Mouse (Mus musculus): ENCODE measurements at regions not wholly inside any gene's neighbourhood (a gene's known extent, or its start where the extent isn't known, plus 50 kb on each side); places are given as distances from the start of the nearest gene placed in this dataset.
A peak's percentile ranks its signal among the peaks of the same experiment; 100 is the strongest.

GRCm38 (mm10) chr13:30042689-30043320 lies 56.9 kb upstream of the E2f3 start:
- DNase-seq = no peak

- peak in 1 of 2 experiments; percentile 54 for DNase-seq
Measured at GRCm38 (mm10) chr13:30041501-30042295, 55.8 kb upstream of the E2f3 start.

- peak; percentile 92 to 96 for DNase-seq
Measured at GRCm38 (mm10) chr13:30040288-30040687, 54.4 kb upstream of the E2f3 start.

- DNase-seq = peak in 1 of 2 experiments; percentile 66
Measured at GRCm38 (mm10) chr13:30039791-30040190, 53.9 kb upstream of the E2f3 start.

GRCm38 (mm10) chr13:30036561-30036960 lies 50.7 kb upstream of the E2f3 start:
- no peak for DNase-seq

GRCm38 (mm10) chr13:30036071-30036470 lies 50.2 kb upstream of the E2f3 start:
- DNase-seq = no peak

Measured in cerebellum, postnatal 14 days (tissue).